Mouse (Mus musculus): Measurements from ENCODE around the gene Desi1. TPM values are rescaled to one million over a fixed set of nuclear protein-coding genes. Genes with fewer than 3 reads are reported as not detected.

Gene Desi1
- polyA plus RNA-seq, 1 experiment from 2014 or later = 32.6 TPM

Other genes starting within 250 kb of the Desi1 start
- 12.0 and 12.4 TPM in 2 replicates for gene Tef, start 231.4 kb downstream of the Desi1 start, polyA plus RNA-seq (2014; fragmentation: Nextera tagmentation; extraction: Ambion mirVana)
- gene Tob2, start 175.1 kb downstream of the Desi1 start, polyA plus RNA-seq (2014; fragmentation: Nextera tagmentation; extraction: Ambion mirVana) = 10.5 and 12.5 TPM in 2 replicates
- gene Phf5a, start 162.0 kb downstream of the Desi1 start, polyA plus RNA-seq (2014; fragmentation: Nextera tagmentation; extraction: Ambion mirVana) = 184 and 186 TPM in 2 replicates
- 155 and 169 TPM in 2 replicates for gene Aco2, start 161.6 kb downstream of the Desi1 start, polyA plus RNA-seq (2014; fragmentation: Nextera tagmentation; extraction: Ambion mirVana)
- gene Polr3h, start 107.6 kb downstream of the Desi1 start, polyA plus RNA-seq (2014; fragmentation: Nextera tagmentation; extraction: Ambion mirVana) = 66.2 and 67.1 TPM in 2 replicates
- 25.2 and 25.7 TPM in 2 replicates for gene Csdc2, start 97.1 kb downstream of the Desi1 start, polyA plus RNA-seq (2014; fragmentation: Nextera tagmentation; extraction: Ambion mirVana)
- 31.1 and 33.7 TPM in 2 replicates for gene Pmm1, start 72.9 kb downstream of the Desi1 start, polyA plus RNA-seq (2014; fragmentation: Nextera tagmentation; extraction: Ambion mirVana)
- gene 1700029P11Rik, start 53.3 kb downstream of the Desi1 start, polyA plus RNA-seq (2014; fragmentation: Nextera tagmentation; extraction: Ambion mirVana) = not detected in 2 replicates
- gene Xrcc6, start 46.0 kb downstream of the Desi1 start, polyA plus RNA-seq (2014; fragmentation: Nextera tagmentation; extraction: Ambion mirVana) = 62.4 and 66.6 TPM in 2 replicates
- 262 and 282 TPM in 2 replicates for gene Snu13, start 13.7 kb upstream of the Desi1 start, polyA plus RNA-seq (2014; fragmentation: Nextera tagmentation; extraction: Ambion mirVana)
- gene 4930407I10Rik, start 25.3 kb upstream of the Desi1 start, polyA plus RNA-seq (2014; fragmentation: Nextera tagmentation; extraction: Ambion mirVana) = 0.08 TPM in 1 of 2 replicates, not detected in the other
- gene Mei1, start 36.1 kb upstream of the Desi1 start, polyA plus RNA-seq (2014; fragmentation: Nextera tagmentation; extraction: Ambion mirVana) = not detected in 2 replicates
- 17.0 and 17.2 TPM in 2 replicates for gene Ccdc134, start 94.1 kb upstream of the Desi1 start, polyA plus RNA-seq (2014; fragmentation: Nextera tagmentation; extraction: Ambion mirVana)
- 143 and 144 TPM in 2 replicates for gene Srebf2, start 113.3 kb upstream of the Desi1 start, polyA plus RNA-seq (2014; fragmentation: Nextera tagmentation; extraction: Ambion mirVana)
- 1.0 and 1.9 TPM in 2 replicates for gene Shisa8, start 179.0 kb upstream of the Desi1 start, polyA plus RNA-seq (2014; fragmentation: Nextera tagmentation; extraction: Ambion mirVana)
- 0.35 and 0.62 TPM in 2 replicates for gene Tnfrsf13c, start 190.5 kb upstream of the Desi1 start, polyA plus RNA-seq (2014; fragmentation: Nextera tagmentation; extraction: Ambion mirVana)
- 76.2 and 78.1 TPM in 2 replicates for gene Cenpm, start 210.9 kb upstream of the Desi1 start, polyA plus RNA-seq (2014; fragmentation: Nextera tagmentation; extraction: Ambion mirVana)
- gene 1500009C09Rik, start 218.5 kb upstream of the Desi1 start, polyA plus RNA-seq (2014; fragmentation: Nextera tagmentation; extraction: Ambion mirVana) = 0.86 and 1.6 TPM in 2 replicates
- gene Sept3, start 241.0 kb upstream of the Desi1 start, polyA plus RNA-seq (2014; fragmentation: Nextera tagmentation; extraction: Ambion mirVana) = 146 and 150 TPM in 2 replicates

Measured in hindbrain, embryonic 11.5 days (tissue).